ENCODE assay signal across 8 mouse cellular contexts in genomic region chr2:15054945-15055637, GRCm38 (mm10). TPM values are rescaled to one million over a fixed set of nuclear protein-coding genes. Genes with fewer than 3 reads are reported as not detected.
DNase-seq lines count a peak whose midpoint lies in the region; ATAC-seq and TF ChIP-seq lines count a peak whose summit lies in the region.

Nsun6 (minus strand) TSS chr2:15055069.

- no peaks in the 10 kb centered on the region for H3K9me3 ChIP-seq in heart, embryonic 11.5 days (replicated peaks; ENCODE audit: control insufficient read depth, low read length)
- no peaks in the 10 kb centered on the region for H3K9me3 ChIP-seq in kidney, embryonic 15.5 days (replicated peaks)

- ATAC-seq in erythroblast, adult 5-6 weeks (replicated peaks; ENCODE audit: low FRiP score, poor library complexity, severe bottlenecking) = peak; percentile 99
- ATAC-seq in heart, embryonic 11.5 days (replicated peaks; ENCODE audit: insufficient number of reproducible peaks, low FRiP score, low TSS enrichment) = peak; percentile 99
- peak; percentile 99 for ATAC-seq in kidney, embryonic 15.5 days (replicated peaks; ENCODE audit: low FRiP score)

- no peak for TF ChIP-seq CTCF in brain, embryonic 14.5 days (IDR thresholded peaks at IDR 0.05; ENCODE audit: borderline replicate concordance, extremely low read depth, insufficient read depth, insufficient read length)

- TF ChIP-seq POLR2A in brain, embryonic 14.5 days (IDR thresholded peaks at IDR 0.05; ENCODE audit: borderline replicate concordance, extremely low read depth, insufficient read depth, insufficient read length, poor library complexity, severe bottlenecking) = peak; percentile 76; the same call in 1 of the 2 replicates

- peak; percentile 97 for DNase-seq in CD4-positive helper T cell, adult 2 months (ENCODE audit: low read depth, low spot score)
- peak; percentile 99 for DNase-seq in brain, embryonic 14.5 days (ENCODE audit: low read depth)
- DNase-seq in liver = peak; percentile 98
- peak; percentile 68 to 91 for DNase-seq in monocyte, adult 2 months (ENCODE audit: low read depth in 1 of 2, low spot score in 2 of 2)
- peak; percentile 88 to 93 for DNase-seq in spleen, postnatal 14 days (ENCODE audit: low spot score in 2 of 2)

- peak within 1 kb of the TSS; percentile 73 for H3K4me2 ChIP-seq in heart, embryonic 11.5 days
- peak within 1 kb of the TSS; percentile 65 for H3K4me2 ChIP-seq in kidney, embryonic 15.5 days

- H3K27ac ChIP-seq in heart, embryonic 11.5 days (ENCODE audit: low read depth, low read length) = peak within 1 kb of the TSS; percentile 91
- peak within 1 kb of the TSS; percentile 94 for H3K27ac ChIP-seq in kidney, embryonic 15.5 days

- H3K36me3 ChIP-seq in heart, embryonic 11.5 days (ENCODE audit: control insufficient read depth, insufficient read depth, low read length) = no peaks in the 10 kb centered on the region
- H3K36me3 ChIP-seq in kidney, embryonic 15.5 days = no peaks in the 10 kb centered on the region

- H3K4me1 ChIP-seq in heart, embryonic 11.5 days (ENCODE audit: control insufficient read depth, insufficient read depth, low read length) = peaks cover 5% of the 10 kb centered on the region; the same call in 1 of the 2 replicates
- H3K4me1 ChIP-seq in kidney, embryonic 15.5 days = peaks cover 21% of the 10 kb centered on the region

- H3K27me3 ChIP-seq in heart, embryonic 11.5 days (ENCODE audit: control insufficient read depth, insufficient read depth, low read length) = no peaks in the 10 kb centered on the region
- no peaks in the 10 kb centered on the region for H3K27me3 ChIP-seq in kidney, embryonic 15.5 days

- 0% methylated on average over 75 of the region's 75 CpGs for WGBS in heart, embryonic 11.5 days (ENCODE audit: insufficient replicate concordance)
- under 1% methylated on average over 62 of the region's 75 CpGs for WGBS in kidney, embryonic 15.5 days

- H3K4me3 ChIP-seq in heart, embryonic 11.5 days (ENCODE audit: low read depth, low read length) = peak within 1 kb of the TSS; percentile 91
- H3K4me3 ChIP-seq in kidney, embryonic 15.5 days (replicated peaks) = peak within 1 kb of the TSS; percentile 81

- H3K9ac ChIP-seq in heart, embryonic 11.5 days (ENCODE audit: low read depth, low read length) = peak within 1 kb of the TSS; percentile 98
- H3K9ac ChIP-seq in kidney, embryonic 15.5 days = peak within 1 kb of the TSS; percentile 87

RNA-seq across cellular contexts. Expression of gene Nsun6, which starts in this region (rescaled TPM):
- 6.8 and 7.2 TPM in 2 replicates for polyA plus RNA-seq in brain, embryonic 14.5 days (2012; rRNA removed)
- 5.0 and 6.7 TPM in 2 replicates for total RNA-seq in erythroblast, adult 5-6 weeks (2015; ENCODE audit: low replicate concordance)
- total RNA-seq in erythroblast, adult 5-6 weeks (2017; ENCODE audit: low replicate concordance) = 2.1 and 3.7 TPM in 2 replicates
- polyA plus RNA-seq in heart, embryonic 11.5 days (2014; fragmentation: Nextera tagmentation; extraction: Ambion mirVana) = 5.2 and 6.6 TPM in 2 replicates
- 12.0 and 12.3 TPM in 2 replicates for polyA plus RNA-seq in kidney, embryonic 15.5 days (2015; fragmentation: Nextera tagmentation; extraction: Ambion mirVana)

Comparison
In these comparisons a context has a peak if more than half of its experiments do, and no peak if none do; other contexts are left out.
1. Peak in every context shown above with its lines: DNase-seq, ATAC-seq, H3K4me3 ChIP-seq and H3K27ac ChIP-seq.